Mouse (Mus musculus) neural tube, embryonic 12.5 days (tissue): ENCODE measurements around the gene Epb41l1. TPM values are rescaled to one million over a fixed set of nuclear protein-coding genes. Genes with fewer than 3 reads are reported as not detected.

Experiments used
- ATAC-seq: fragments of 200-750 bp; cut with Nextera tagmentation; 2 replicates; pipeline ENCODE4 v1.8.0; 2017; ENCODE audit warnings: low read depth, mild to moderate bottlenecking, moderate TSS enrichment, moderate library complexity; ENCODE audit not compliant: low FRiP score
- H3K27ac ChIP-seq: fragments of 300-500 bp; sonication (generic); 2 replicates; pipeline ENCODE4 v1.5.1; 2016
- H3K27me3 ChIP-seq: fragments of 300-500 bp; sonication (generic); replicated peaks from 2 replicates; pipeline ENCODE4 v1.6.1; 2016; ENCODE audit warnings: mild to moderate bottlenecking
- H3K36me3 ChIP-seq: fragments of 300-500 bp; sonication (generic); 2 replicates; pipeline ENCODE4 v1.6.1; 2016; ENCODE audit warnings: mild to moderate bottlenecking
- H3K4me1 ChIP-seq: fragments of 300-500 bp; sonication (generic); 2 replicates; pipeline ENCODE4 v1.6.1; 2016
- H3K4me2 ChIP-seq: fragments of 300-500 bp; sonication (generic); replicated peaks from 2 replicates; pipeline ENCODE4 v1.6.1; 2016; ENCODE audit warnings: mild to moderate bottlenecking
- H3K4me3 ChIP-seq: fragments of 300-500 bp; sonication (generic); 2 replicates; pipeline ENCODE4 v1.5.1; 2016
- H3K9ac ChIP-seq: fragments of 300-500 bp; sonication (generic); 2 replicates; pipeline ENCODE4 v1.6.1; 2016; ENCODE audit warnings: mild to moderate bottlenecking
- H3K9me3 ChIP-seq: fragments of 300-500 bp; sonication (generic); 2 replicates; pipeline ENCODE4 v1.6.1; 2016; ENCODE audit warnings: mild to moderate bottlenecking
- WGBS: fragments of 180-500 bp; shearing (Covaris S2); methylation state at CpG from one replicate; pipeline ENCODE4 v1.1.7; 2016; 5-methylcytosine and 5-hydroxymethylcytosine counted together
- polyA plus RNA-seq: library from polyadenylated mRNA; unstranded; fragments of >200 nt; fragmentation: Nextera tagmentation; extraction: Ambion mirVana; gene quantifications from 2 replicates; pipeline ENCODE4 v1.2.1, GENCODE M21; 2016

Epb41l1 gene
- polyA plus RNA-seq, 1 experiment from 2014 or later = 5.1 TPM

DNA sequence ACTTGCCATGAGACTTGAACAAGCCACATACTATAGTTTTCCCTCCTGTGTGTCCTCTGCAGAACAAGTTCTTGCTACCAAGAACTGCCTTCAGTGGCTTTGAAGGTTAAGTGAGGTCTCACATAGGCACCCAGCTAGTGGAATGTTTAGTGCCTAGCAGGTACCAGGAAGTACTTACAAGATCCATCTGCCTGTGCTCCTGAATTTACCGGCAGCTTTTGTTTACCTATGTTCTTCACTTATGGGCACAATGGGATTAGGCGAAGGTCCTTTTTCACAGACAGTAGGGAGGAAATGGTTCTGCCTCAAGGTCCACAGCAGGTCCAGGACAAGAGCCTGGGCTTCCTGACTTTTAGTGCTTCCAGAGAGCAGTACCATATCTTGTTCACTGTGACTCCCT is 112.5 kb downstream of the Epb41l1 start:
- H3K36me3 ChIP-seq = peaks cover 2% of the 10 kb centered on the region; the same call in 1 of the 2 replicates
- no peak overlapping the region for H3K9ac ChIP-seq
- WGBS = 87% methylated on average over 2 of the region's 2 CpGs
- no peak overlapping the region for H3K4me2 ChIP-seq
- no peaks in the 10 kb centered on the region for H3K27me3 ChIP-seq
- H3K27ac ChIP-seq = no peak overlapping the region
- no peaks in the 10 kb centered on the region for H3K4me1 ChIP-seq
- no peak overlapping the region for H3K4me3 ChIP-seq
- ATAC-seq = no peak
- H3K9me3 ChIP-seq = no peaks in the 10 kb centered on the region

DNA sequence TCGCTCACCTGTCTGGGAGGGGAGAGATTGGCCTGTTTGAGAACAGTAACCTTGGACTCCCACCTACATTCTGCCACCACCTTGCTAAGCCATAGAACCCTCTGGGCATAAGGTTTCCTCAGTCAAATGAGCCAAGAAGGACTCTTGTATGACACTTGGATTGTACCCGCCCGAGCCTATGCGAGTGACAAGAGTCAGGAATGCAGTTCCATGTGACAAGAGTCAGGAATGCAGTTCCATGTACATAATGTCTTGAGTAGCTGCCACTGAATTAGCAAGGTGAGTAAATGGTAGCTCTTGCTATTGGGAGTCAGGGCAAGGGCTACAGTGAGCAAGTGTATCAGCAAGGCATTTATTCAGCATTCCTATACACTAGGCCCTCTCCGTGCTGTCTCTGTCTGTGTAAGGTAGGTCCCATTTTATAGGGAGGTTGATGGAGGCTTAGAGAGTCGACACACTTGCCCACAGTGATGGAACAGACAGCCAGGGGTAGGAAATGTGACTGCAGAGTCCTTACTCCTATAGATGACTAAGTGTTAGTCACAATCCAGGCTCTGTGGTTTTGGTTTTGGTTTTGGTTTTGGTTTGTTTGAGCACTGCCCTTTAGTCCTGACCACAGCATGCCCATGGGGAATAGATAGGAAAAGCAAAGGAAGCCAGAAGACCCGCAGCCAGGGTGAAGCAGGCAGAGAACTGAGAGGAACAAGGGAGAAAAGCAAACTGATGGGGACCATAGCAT is 118.3 kb downstream of the Epb41l1 start:
- Histone ChIP-seq H3K9ac (no peak overlapping the region), H3K36me3 (no peaks in the 10 kb centered on the region; the same call in none of the 2 replicates), H3K9me3 (no peaks in the 10 kb centered on the region), H3K27ac (no peak overlapping the region), H3K4me3 (no peak overlapping the region), H3K27me3 (no peaks in the 10 kb centered on the region), H3K4me2 (no peak overlapping the region), H3K4me1 (no peaks in the 10 kb centered on the region)
- no peak for ATAC-seq
- 88% methylated on average over 7 of the region's 7 CpGs for WGBS

DNA sequence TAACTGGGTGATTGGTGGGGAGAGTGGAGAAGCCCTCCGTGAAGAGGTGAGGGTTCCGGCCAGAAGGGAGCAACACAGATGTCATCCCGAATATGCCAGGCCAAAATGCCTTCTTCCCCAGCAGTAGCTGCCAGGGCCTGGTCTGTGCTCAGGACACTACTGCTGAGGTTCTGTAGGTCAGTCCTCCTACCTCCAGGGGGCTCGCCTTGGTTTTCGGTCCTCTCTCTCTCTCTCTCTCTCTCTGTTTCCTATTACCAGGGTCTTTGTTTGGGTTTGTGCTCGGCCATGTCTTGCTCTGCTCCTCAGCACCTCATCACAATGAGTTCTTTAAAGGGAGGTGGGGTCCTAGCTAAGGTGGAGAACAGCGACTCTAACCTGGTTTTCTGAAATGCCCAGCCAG is 120.3 kb downstream of the Epb41l1 start:
- no peaks in the 10 kb centered on the region; the same call in none of the 2 replicates for H3K36me3 ChIP-seq
- WGBS = 92% methylated on average over 7 of the region's 7 CpGs

DNA sequence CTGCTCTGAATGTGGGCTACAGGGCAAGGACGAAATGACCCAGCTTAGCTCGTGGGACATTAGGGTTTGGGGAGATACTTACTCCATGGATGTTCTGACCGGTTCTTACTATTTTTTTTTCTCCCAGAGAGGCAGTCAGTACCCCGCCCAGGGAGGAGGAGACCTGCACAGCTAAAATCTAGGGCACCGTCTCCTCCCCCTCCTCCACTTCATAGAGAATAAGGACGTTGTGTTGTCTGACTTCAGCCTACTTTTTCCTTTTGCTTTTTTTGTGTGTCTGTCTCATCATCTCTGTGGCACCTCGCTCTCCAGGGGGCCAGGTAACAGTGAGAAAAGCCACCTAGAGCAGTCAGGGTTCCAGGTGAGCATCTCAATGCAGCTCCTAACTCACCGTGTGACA is 121.7 kb downstream of the Epb41l1 start:
- H3K9ac ChIP-seq = no peak overlapping the region
- H3K27me3 ChIP-seq = no peaks in the 10 kb centered on the region
- no peaks in the 10 kb centered on the region for H3K9me3 ChIP-seq
- H3K4me3 ChIP-seq = no peak overlapping the region
- WGBS = 82% methylated on average over 8 of the region's 8 CpGs
- no peak overlapping the region for H3K4me2 ChIP-seq
- ATAC-seq = no peak
- H3K36me3 ChIP-seq = no peaks in the 10 kb centered on the region; the same call in none of the 2 replicates
- 0 out of 2 replicates have a peak, but pooled peaks cover 3% of the 10 kb centered on the region for H3K4me1 ChIP-seq
- no peak overlapping the region for H3K27ac ChIP-seq

More for the DNA sequence above, 120.3 kb downstream of the Epb41l1 start:
- no peak overlapping the region for H3K4me2 ChIP-seq
- no peak overlapping the region for H3K9ac ChIP-seq
- H3K9me3 ChIP-seq = no peaks in the 10 kb centered on the region
- no peak overlapping the region for H3K27ac ChIP-seq
- no peak for ATAC-seq
- no peaks in the 10 kb centered on the region for H3K4me1 ChIP-seq
- no peak overlapping the region for H3K4me3 ChIP-seq
- no peaks in the 10 kb centered on the region for H3K27me3 ChIP-seq

DNA sequence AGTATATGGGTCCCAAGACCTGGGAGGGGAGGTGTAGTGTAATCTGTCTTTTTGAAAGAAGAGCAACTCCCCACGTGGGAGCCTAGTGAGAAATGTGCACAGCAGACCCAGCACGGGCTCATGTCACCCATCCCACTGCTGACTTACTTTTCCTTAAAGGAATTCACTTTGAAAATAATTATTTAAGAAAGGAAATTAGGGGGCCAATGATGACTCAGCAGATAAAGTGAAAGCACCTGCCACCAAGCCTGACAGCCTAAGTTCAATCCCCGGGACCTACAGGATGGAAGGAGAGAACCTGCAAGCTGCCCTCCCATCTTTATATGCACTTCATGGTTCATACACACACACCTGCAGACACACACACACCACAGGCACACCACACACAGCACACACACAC is 123.1 kb downstream of the Epb41l1 start:
- no peak overlapping the region for H3K4me2 ChIP-seq
- H3K9ac ChIP-seq = no peak overlapping the region
- WGBS = 73% methylated on average over 3 of the region's 3 CpGs
- no peak overlapping the region for H3K4me3 ChIP-seq
- H3K27me3 ChIP-seq = no peaks in the 10 kb centered on the region
- no peaks in the 10 kb centered on the region for H3K9me3 ChIP-seq
- ATAC-seq = no peak
- peaks cover 11% of the 10 kb centered on the region for H3K4me1 ChIP-seq
- no peak overlapping the region for H3K27ac ChIP-seq
- H3K36me3 ChIP-seq = no peaks in the 10 kb centered on the region; the same call in none of the 2 replicates

DNA sequence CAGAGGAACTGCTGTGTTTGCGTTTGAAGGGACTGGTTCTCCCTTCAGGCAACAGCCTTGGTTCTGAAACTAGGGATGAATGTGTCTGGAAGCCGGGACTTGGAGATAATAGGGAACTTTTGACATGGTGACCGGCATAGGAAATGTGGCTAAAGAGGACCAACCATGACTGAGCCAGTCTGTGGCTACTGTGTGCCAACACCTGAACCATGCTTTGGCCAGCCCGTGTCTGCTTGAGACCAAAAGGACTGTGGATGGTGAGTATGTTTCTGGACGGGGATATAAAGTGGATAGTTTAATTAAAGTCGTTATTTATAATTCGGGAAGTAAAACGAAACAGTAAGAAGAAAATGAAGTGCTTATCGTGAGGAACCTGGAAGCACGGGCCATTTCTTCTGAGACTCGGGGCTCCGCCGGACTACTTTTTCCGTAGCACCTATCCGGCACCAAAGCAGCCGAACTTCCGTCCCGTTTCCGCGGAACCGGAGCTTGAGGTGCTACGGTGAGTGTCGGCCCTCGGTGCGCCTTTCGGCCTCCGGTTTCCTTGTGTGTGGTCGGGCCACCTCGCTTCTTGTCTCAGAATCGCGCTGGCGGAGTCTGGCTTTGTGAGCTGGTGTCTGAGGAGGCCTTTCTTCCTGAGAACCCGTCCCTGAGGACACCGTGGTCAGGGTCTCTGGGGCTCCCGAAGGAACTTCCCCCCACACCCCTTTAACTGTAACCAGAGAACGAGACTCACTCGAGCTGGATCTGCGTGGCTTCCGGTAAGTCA is 126.6 kb downstream of the Epb41l1 start, which contains the start of gene Aar2:
Gene Aar2 (plus strand): TSS at position 462 of the 769 bp plus-strand sequence.
- H3K36me3 ChIP-seq = peaks cover 16% of the 10 kb centered on the region
- peaks cover 18% of the 10 kb centered on the region for H3K4me1 ChIP-seq
- ATAC-seq = 0 out of 2 replicates have a peak, but pooled peaks have one; percentile 41
- 6% methylated on average over 39 of the region's 39 CpGs for WGBS
- H3K4me2 ChIP-seq = peak within 1 kb of the TSS; percentile 76
- no peaks in the 10 kb centered on the region for H3K9me3 ChIP-seq
- no peaks in the 10 kb centered on the region for H3K27me3 ChIP-seq
- no peak within 1 kb of the TSS; the same call in 1 of the 2 replicates for H3K27ac ChIP-seq
- peak within 1 kb of the TSS; percentile 73 for H3K4me3 ChIP-seq
- peak within 1 kb of the TSS; percentile 81 for H3K9ac ChIP-seq

DNA sequence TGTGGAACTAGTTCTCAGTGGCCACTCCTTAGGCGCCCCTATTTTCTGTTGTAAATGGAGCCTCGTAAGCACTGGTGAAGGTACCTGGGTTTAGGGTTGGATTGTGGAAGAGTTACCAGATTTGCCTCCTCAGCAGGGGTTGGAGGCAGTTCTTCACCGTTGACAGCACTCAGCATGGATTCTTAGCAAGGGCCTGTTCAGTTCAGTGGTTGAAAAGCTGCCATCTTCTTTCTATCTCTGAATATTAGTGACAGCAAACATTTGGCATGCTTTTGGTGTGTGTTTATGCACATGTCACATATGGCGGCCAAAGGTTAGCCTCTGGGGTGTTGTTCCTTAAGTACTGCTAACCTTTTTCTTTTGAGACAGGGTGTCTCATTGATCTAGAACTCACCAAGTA is 131.7 kb downstream of the Epb41l1 start:
- Histone ChIP-seq H3K4me1 (peaks cover 15% of the 10 kb centered on the region), H3K36me3 (peaks cover 50% of the 10 kb centered on the region)

DNA sequence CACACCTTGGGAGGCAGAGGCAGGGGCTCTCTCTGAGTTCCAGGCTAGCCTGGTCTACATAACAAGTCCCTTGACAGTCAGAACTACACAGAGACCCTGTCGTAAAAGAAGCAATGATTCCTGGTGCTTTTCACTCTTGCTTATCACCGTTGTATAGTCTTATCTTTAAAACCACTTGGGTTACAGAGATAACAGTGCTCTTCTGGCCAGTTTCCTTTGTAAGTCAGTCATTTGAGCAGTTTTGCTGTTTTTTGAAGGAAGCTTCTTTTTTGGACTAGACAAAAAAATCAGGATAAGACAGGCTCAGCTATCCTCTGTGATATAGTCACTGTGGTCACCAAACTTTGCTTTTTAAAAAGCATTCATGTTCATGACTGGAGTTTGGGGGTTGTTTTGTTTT is 141.1 kb downstream of the Epb41l1 start:
- H3K9me3 ChIP-seq = no peaks in the 10 kb centered on the region
- H3K36me3 ChIP-seq = peaks cover 39% of the 10 kb centered on the region
- no peak overlapping the region for H3K9ac ChIP-seq
- H3K27me3 ChIP-seq = no peaks in the 10 kb centered on the region
- 93% methylated on average over 2 of the region's 2 CpGs for whole genome bisulfite sequencing
- no peak for ATAC-seq
- no peak overlapping the region for H3K27ac ChIP-seq
- H3K4me1 ChIP-seq = no peaks in the 10 kb centered on the region
- H3K4me2 ChIP-seq = no peak overlapping the region
- H3K4me3 ChIP-seq = no peak overlapping the region

More for the DNA sequence above, 131.7 kb downstream of the Epb41l1 start:
- Histone ChIP-seq H3K9ac (no peak overlapping the region), H3K4me3 (no peak overlapping the region), H3K27ac (no peak overlapping the region), H3K27me3 (no peaks in the 10 kb centered on the region), H3K4me2 (no peak overlapping the region), H3K9me3 (no peaks in the 10 kb centered on the region)
- ATAC-seq = no peak
- 92% methylated on average over 4 of the region's 4 CpGs for WGBS

DNA sequence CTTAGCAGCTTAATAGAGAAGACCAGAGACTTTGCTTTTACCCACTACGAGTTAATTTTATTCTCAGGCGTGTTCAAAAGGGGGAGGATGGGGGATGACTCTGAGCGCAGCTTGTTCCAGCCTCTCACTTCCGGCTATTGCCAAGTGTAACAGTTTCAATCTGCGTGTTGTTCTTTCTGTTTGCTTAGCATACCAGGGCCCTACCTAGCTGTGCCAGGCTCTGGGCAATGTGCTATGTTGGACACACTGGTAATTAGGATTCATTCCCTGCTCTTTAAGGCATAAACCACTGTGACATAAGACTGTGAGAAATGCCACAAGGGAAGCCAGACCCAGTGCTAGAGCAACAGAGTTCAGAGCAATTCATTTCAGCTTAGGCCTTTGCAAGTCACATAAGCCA is 142.8 kb downstream of the Epb41l1 start:
- 90% methylated on average over 5 of the region's 5 CpGs for WGBS

DNA sequence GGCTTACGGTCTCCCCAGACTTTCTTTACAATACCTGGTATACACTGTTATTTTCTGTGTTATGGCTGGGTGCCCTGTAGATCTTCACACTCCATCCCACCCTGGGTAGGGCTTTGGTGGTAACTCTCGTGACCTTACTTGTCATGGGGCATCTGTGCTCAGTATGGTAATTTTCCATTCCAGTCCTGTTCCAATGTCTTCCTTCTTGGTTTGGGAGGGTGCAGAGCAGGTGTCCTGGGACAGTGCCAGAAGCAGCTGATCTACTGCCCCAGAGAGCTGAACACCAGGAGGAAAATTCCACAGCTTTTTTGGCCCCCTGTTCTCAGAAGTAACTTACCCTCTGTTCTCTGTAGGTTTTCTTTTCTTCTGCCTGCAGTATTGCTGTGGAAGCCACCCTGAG is 145.8 kb downstream of the Epb41l1 start:
- ATAC-seq = no peak
- no peak overlapping the region for H3K4me2 ChIP-seq
- 87% methylated on average over 2 of the region's 2 CpGs for WGBS
- H3K4me3 ChIP-seq = no peak overlapping the region
- no peak overlapping the region for H3K27ac ChIP-seq
- no peaks in the 10 kb centered on the region for H3K9me3 ChIP-seq
- H3K4me1 ChIP-seq = no peaks in the 10 kb centered on the region
- peaks cover 32% of the 10 kb centered on the region for H3K36me3 ChIP-seq
- no peak overlapping the region for H3K9ac ChIP-seq
- H3K27me3 ChIP-seq = no peaks in the 10 kb centered on the region

More for the DNA sequence above, 142.8 kb downstream of the Epb41l1 start:
- H3K9me3 ChIP-seq = no peaks in the 10 kb centered on the region
- no peaks in the 10 kb centered on the region for H3K27me3 ChIP-seq
- H3K36me3 ChIP-seq = peaks cover 40% of the 10 kb centered on the region
- H3K4me3 ChIP-seq = no peak overlapping the region
- ATAC-seq = no peak
- no peaks in the 10 kb centered on the region for H3K4me1 ChIP-seq
- no peak overlapping the region for H3K27ac ChIP-seq
- no peak overlapping the region for H3K9ac ChIP-seq
- H3K4me2 ChIP-seq = no peak overlapping the region

DNA sequence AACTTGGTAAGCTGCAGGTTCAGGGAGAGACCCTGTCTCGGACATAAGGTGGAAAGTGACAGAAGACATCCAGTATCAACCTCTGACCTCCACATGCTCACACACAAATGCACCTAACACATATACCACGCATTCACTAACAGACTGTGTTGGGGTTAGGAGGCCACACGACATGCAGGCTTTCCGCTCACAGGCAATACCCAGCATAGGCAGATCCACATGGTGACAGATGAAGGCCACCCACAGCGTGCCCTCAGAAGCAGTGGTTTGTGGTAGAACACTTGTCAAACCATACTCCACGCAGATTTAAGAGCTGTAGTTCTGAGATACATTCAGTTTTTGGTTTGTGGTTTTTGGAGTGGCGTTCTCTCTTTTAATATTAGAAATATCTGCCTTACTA is 147.9 kb downstream of the Epb41l1 start:
- 97% methylated on average over 7 of the region's 7 CpGs for WGBS
- H3K36me3 ChIP-seq = peaks cover 30% of the 10 kb centered on the region

DNA sequence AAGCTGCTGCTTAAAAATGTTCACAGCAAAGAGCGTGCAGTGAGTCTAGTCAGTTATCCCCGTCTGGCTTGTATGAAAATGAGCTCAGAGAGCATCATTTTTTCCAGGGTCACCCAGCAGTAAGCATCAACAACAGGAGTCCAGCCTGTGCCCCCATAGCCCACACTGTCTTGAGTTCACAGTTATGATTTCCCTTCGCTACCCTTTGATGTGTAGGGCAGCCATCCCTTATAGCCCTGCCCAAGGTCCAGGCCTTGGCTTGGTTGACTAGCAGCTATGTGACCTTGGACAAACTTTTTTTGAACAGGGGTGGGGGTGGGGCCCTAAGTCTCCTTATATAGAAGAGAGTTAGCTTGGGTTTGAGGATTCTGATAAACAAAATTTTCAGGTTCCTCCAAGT is 148.6 kb downstream of the Epb41l1 start:
- no peaks in the 10 kb centered on the region for H3K4me1 ChIP-seq
- no peaks in the 10 kb centered on the region for H3K27me3 ChIP-seq
- no peaks in the 10 kb centered on the region for H3K9me3 ChIP-seq
- no peak overlapping the region for H3K4me3 ChIP-seq
- no peak overlapping the region for H3K4me2 ChIP-seq
- peaks cover 30% of the 10 kb centered on the region for H3K36me3 ChIP-seq
- no peak for ATAC-seq
- no peak overlapping the region for H3K9ac ChIP-seq
- H3K27ac ChIP-seq = no peak overlapping the region
- WGBS = 94% methylated on average over 3 of the region's 3 CpGs

More for the DNA sequence above, 147.9 kb downstream of the Epb41l1 start:
- no peak for ATAC-seq
- Histone ChIP-seq H3K4me1 (no peaks in the 10 kb centered on the region), H3K9me3 (no peaks in the 10 kb centered on the region), H3K27ac (no peak overlapping the region), H3K4me2 (no peak overlapping the region), H3K4me3 (no peak overlapping the region), H3K27me3 (no peaks in the 10 kb centered on the region), H3K9ac (no peak overlapping the region)
